Mouse (Mus musculus) forebrain, postnatal 0 days (tissue): Measurements from ENCODE around the gene Cubn. TPM values are rescaled to one million over a fixed set of nuclear protein-coding genes. Genes with fewer than 3 reads are reported as not detected.

Source experiments
- ATAC-seq: fragments of 200-750 bp; cut with Nextera tagmentation; 2 replicates; pipeline ENCODE4 v1.8.0; 2017; ENCODE audit warnings: mild to moderate bottlenecking, moderate library complexity
- DNase-seq: peaks from one replicate; pipeline ENCODE4 v3.0.0-alpha.2; 2015
- H3K27ac ChIP-seq: fragments of 300-500 bp; sonication (generic); 2 replicates; pipeline ENCODE4 v1.5.1; 2014; ENCODE audit warnings: low read depth, mild to moderate bottlenecking, antibody characterized with exemption, low read length, moderate library complexity, mixed read lengths
- H3K27me3 ChIP-seq: fragments of 300-500 bp; sonication (generic); 2 replicates; pipeline ENCODE4 v1.6.1; 2014; ENCODE audit warnings: mild to moderate bottlenecking, low read length, mixed read lengths; ENCODE audit not compliant: insufficient read depth
- H3K36me3 ChIP-seq: fragments of 300-500 bp; sonication (generic); 2 replicates; pipeline ENCODE4 v1.6.1; 2014; ENCODE audit warnings: mild to moderate bottlenecking, moderate library complexity; ENCODE audit not compliant: insufficient read depth
- H3K4me1 ChIP-seq: fragments of 300-500 bp; sonication (generic); 2 replicates; pipeline ENCODE4 v1.6.1; 2014; ENCODE audit warnings: antibody characterized with exemption; ENCODE audit not compliant: insufficient read depth
- H3K4me2 ChIP-seq: fragments of 300-500 bp; sonication (generic); 2 replicates; pipeline ENCODE4 v1.6.1; 2014; ENCODE audit warnings: low read depth, mild to moderate bottlenecking, moderate library complexity
- H3K4me3 ChIP-seq: fragments of 300-500 bp; sonication (generic); 2 replicates; pipeline ENCODE4 v1.5.1; 2014; ENCODE audit warnings: low read depth, low read length, mixed read lengths
- H3K9ac ChIP-seq: fragments of 300-500 bp; sonication (generic); 2 replicates; pipeline ENCODE4 v1.6.1; 2014; ENCODE audit warnings: mild to moderate bottlenecking
- H3K9me3 ChIP-seq: fragments of 300-500 bp; sonication (generic); 2 replicates; pipeline ENCODE4 v1.6.1; 2016; ENCODE audit warnings: low read length
- CTCF ChIP-seq: sonication (generic); IDR thresholded peaks from 2 replicates; pipeline ENCODE4 v1.5.1; 2016; ENCODE audit warnings: antibody characterized with exemption, control low read depth, low read depth
- WGBS: fragments of 180-500 bp; shearing (Covaris S2); extraction: QIAGEN DNeasy Blood & Tissue Kit; methylation state at CpG from one replicate; pipeline ENCODE4 v1.1.7; 2014; 5-methylcytosine and 5-hydroxymethylcytosine counted together
- polyA plus RNA-seq: library from polyadenylated mRNA; unstranded; fragments of >200 nt; fragmentation: Nextera tagmentation; extraction: Ambion mirVana; gene quantifications from 2 replicates; pipeline ENCODE4 v1.2.1, GENCODE M21; 2015
- total RNA-seq: library from RNA; depleted of rRNA; stranded (reverse); fragments of >200 nt; gene quantifications from 2 replicates; pipeline ENCODE4 v1.2.3, GENCODE M21; 2014

The Cubn gene
- total and polyA plus RNA-seq, 2 experiments from 2014 or later: 0.25 to 1.1 TPM

DNA sequence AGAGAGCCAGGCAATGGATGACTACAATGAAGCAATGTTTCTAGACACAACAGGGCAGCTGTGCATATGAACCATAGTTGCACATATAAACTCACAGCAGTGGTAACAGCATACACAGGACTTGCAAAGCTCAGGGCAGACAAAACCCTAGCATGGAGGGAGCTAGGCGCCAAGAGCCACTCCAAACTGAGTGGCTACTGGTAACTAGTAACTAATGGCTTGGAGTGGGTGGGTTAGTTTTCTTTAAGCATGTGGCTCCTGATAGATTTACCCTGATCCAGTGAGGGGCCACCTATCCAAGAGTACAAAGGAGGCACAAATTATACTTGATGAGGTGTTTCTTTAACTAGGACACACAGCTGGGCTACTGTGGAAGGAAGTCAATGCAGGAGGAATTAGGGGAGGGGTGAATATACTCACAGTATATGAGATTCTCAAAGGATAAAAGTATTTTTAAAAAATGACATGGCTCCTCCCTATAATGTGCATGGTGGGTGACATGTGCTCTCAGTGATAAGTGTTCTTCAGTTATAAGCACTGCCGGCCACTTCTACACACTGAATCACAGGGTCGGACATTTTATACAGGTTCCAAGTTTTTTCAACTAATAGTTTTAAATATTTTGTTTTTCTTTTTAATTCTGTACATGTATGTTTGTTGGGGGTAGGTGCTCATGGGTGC, 37.8 kb upstream of the Cubn start:
- H3K36me3 ChIP-seq: no peaks in the 10 kb centered on the region
- H3K9me3 ChIP-seq: no peaks in the 10 kb centered on the region
- H3K4me3 ChIP-seq: no peak overlapping the region
- TF ChIP-seq CTCF: no peak
- no peak overlapping the region for H3K27ac ChIP-seq
- no peak for ATAC-seq
- DNase-seq: no peak
- WGBS: 93% methylated on average over 3 of the region's 3 CpGs
- no peak overlapping the region for H3K9ac ChIP-seq
- no peak overlapping the region for H3K4me2 ChIP-seq
- no peaks in the 10 kb centered on the region for H3K4me1 ChIP-seq
- H3K27me3 ChIP-seq: no peaks in the 10 kb centered on the region

DNA sequence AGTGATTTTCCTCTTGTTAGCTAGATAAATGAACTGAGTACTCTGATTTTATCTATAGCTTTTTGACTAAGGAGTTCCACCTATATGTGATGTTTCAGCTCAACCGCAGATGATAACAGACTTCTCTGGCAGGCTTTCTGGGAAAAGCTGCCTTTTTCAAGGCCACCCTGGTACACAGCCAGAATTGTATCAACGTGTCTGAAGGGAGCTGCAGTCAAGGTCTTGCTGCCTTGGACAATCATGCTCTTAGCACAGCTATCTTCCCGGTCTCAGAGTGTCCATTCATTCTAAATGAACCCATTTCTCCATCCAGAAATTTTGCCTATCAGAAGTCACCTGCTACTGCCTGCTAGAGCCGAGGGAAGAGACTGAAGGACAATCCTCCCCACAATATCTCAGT, 35.9 kb upstream of the Cubn start:
- no peak for DNase-seq
- no peak overlapping the region for H3K4me2 ChIP-seq
- H3K9ac ChIP-seq: no peak overlapping the region
- no peak for ATAC-seq
- no peaks in the 10 kb centered on the region for H3K4me1 ChIP-seq
- no peaks in the 10 kb centered on the region for H3K9me3 ChIP-seq
- H3K27ac ChIP-seq: no peak overlapping the region
- H3K36me3 ChIP-seq: no peaks in the 10 kb centered on the region
- H3K4me3 ChIP-seq: no peak overlapping the region
- 67% methylated on average over 4 of the region's 4 CpGs for WGBS
- no peak for TF ChIP-seq CTCF
- no peaks in the 10 kb centered on the region for H3K27me3 ChIP-seq

DNA sequence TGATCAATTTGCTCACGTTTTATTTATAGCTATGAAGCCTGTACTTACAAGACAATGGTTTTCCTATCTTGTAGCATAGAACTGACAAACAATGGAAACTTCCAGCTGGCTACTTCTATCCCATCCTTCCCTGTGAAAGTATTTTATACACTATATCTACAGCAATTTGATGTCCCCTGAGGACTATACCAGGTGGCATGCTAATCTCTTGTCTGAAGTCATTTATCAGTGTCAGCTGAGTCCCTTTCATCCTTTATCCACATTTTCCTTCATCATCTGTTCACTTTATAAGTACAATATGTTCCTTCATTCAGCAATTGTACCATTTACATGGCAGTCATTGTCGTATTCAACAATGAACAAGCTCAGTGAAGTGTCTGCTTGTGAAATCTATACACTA, 35.5 kb upstream of the Cubn start:
- no peaks in the 10 kb centered on the region for H3K4me1 ChIP-seq
- ATAC-seq: no peak
- H3K9ac ChIP-seq: no peak overlapping the region
- no peaks in the 10 kb centered on the region for H3K36me3 ChIP-seq
- WGBS: 42% methylated on average over 2 of the region's 2 CpGs
- no peak overlapping the region for H3K4me2 ChIP-seq
- no peaks in the 10 kb centered on the region for H3K9me3 ChIP-seq
- H3K4me3 ChIP-seq: no peak overlapping the region
- H3K27me3 ChIP-seq: no peaks in the 10 kb centered on the region
- no peak for DNase-seq
- no peak for TF ChIP-seq CTCF
- H3K27ac ChIP-seq: no peak overlapping the region

DNA sequence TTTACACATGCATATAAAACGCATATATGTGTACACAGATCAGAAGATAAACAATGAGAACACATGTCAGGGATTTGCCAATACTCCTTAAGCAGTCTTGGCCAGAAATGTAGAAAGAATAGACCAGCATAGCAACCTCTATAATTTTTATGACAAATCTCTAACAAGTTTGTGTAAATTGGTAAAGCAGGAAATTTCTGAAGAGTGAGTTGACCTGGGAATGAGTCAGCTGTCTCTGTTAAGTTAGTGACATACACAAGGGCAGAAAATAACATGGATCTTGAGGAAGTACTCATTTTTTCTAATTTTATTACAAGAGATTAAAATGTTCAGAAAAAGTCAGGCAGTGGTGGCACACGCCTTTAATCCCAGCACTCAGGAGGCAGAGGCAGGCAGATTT, 34.6 kb upstream of the Cubn start:
- ATAC-seq (no peak), DNase-seq (no peak)
- Histone ChIP-seq H3K4me3 (no peak overlapping the region), H3K9me3 (no peaks in the 10 kb centered on the region), H3K4me2 (no peak overlapping the region), H3K27ac (no peak overlapping the region), H3K9ac (no peak overlapping the region), H3K4me1 (no peaks in the 10 kb centered on the region), H3K27me3 (no peaks in the 10 kb centered on the region), H3K36me3 (no peaks in the 10 kb centered on the region)
- TF ChIP-seq CTCF: no peak
- 84% methylated on average over 2 of the region's 2 CpGs for WGBS

DNA sequence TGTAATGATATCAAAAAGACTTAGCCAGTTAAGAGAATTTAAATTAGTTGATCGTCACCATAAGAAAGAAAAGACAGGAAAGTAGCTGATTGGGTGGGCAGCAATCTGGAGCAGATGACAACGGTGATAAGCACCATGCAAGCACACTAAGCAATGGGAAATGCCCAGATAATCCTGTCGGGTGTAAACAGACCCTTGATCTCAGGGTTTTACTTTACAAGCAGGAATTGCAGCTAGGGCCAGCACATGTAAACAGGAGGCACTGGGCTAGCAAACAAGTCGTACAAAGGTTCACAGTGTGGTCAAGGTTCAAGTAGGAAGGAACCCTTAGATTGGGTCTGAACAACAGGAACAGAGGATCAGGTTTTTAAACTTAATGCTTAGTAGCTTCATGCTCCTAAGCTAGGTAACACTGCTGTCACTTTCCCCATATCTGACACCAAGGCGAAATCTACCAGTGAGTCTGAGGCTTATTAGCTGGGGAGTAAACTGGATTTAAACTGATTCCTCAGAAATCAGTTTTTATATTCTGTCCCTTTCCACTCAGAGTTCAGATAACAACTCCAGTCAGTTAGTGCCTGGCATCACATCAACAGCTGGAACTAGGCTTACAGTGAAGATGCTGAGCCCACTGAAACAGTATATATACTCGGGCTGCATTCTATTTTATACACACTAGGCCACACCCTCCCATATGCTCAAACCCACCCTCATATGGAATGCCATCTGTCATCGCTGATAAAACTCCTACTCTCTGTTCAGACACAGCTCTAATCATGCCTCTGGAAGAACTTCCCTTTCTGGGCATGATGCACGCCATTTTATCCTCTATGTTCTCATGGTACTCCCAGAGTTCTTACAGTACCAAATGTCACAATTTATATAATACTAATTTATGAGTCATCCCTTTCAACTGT, 32.2 kb upstream of the Cubn start:
- Histone ChIP-seq H3K9me3 (no peaks in the 10 kb centered on the region), H3K27me3 (no peaks in the 10 kb centered on the region), H3K27ac (no peak overlapping the region), H3K4me2 (no peak overlapping the region), H3K4me1 (no peaks in the 10 kb centered on the region), H3K36me3 (0 out of 2 replicates have a peak, but pooled peaks cover under 1% of the 10 kb centered on the region), H3K9ac (no peak overlapping the region), H3K4me3 (no peak overlapping the region)
- WGBS: 62% methylated on average over 8 of the region's 8 CpGs
- DNase-seq (no peak), ATAC-seq (peak; percentile 48; the same call in 1 of the 2 replicates)
- no peak for TF ChIP-seq CTCF

DNA sequence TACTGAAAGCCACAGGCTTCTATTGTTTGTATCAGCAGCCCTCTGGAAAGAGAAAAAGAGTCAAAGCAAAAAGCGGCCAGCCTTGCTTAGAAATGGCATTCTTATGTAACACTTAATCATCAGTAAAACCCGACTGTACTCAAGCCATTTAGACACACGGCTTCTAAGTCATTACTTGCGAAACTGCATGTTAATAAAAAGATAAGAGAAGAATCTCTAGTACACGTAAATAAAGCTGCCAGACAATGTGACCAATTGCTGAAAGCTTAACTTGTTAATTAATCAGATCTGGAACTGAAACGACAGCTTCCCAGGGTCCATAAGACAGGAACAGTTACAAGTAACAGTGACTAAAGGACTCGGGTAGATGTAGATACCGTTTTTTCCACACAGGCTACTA, 30.5 kb upstream of the Cubn start:
- no peak for ATAC-seq
- H3K27me3 ChIP-seq: no peaks in the 10 kb centered on the region
- TF ChIP-seq CTCF: no peak
- no peak overlapping the region for H3K9ac ChIP-seq
- H3K4me3 ChIP-seq: no peak overlapping the region
- WGBS: 23% methylated on average over 8 of the region's 8 CpGs
- no peak overlapping the region for H3K27ac ChIP-seq
- 0 out of 2 replicates have a peak, but pooled peaks cover 5% of the 10 kb centered on the region for H3K36me3 ChIP-seq
- H3K4me1 ChIP-seq: no peaks in the 10 kb centered on the region
- H3K9me3 ChIP-seq: no peaks in the 10 kb centered on the region
- no peak overlapping the region for H3K4me2 ChIP-seq
- DNase-seq: no peak

DNA sequence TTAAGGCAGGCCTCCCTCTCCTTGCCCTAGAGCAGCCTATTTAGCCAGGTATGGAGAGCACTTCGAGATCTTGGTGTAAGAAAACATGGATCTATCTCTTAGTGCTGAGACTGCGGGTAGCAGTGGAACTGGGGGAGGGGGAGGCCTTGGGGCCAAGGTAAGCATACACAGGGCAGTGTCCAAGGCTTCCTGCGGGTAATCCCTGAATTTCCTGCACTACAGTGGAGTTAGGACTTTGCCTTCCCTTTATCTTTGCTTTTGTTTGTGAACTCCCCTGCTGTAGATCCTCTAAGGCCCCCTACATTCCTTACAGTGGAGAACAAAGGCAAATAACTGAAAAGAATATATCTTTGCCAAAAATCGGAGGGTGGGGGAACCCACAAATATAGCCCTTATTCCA, 23.3 kb upstream of the Cubn start:
- no peak for TF ChIP-seq CTCF
- Histone ChIP-seq H3K27ac (no peak overlapping the region), H3K27me3 (no peaks in the 10 kb centered on the region), H3K9ac (no peak overlapping the region), H3K36me3 (0 out of 2 replicates have a peak, but pooled peaks cover 5% of the 10 kb centered on the region), H3K4me3 (no peak overlapping the region), H3K4me1 (no peaks in the 10 kb centered on the region), H3K9me3 (no peaks in the 10 kb centered on the region), H3K4me2 (no peak overlapping the region)
- ATAC-seq (no peak), DNase-seq (no peak)
- WGBS: 44% methylated on average over 4 of the region's 4 CpGs
